Comparison of ENCODE assay signal across 12 mouse cellular contexts in the genomic region with DNA sequence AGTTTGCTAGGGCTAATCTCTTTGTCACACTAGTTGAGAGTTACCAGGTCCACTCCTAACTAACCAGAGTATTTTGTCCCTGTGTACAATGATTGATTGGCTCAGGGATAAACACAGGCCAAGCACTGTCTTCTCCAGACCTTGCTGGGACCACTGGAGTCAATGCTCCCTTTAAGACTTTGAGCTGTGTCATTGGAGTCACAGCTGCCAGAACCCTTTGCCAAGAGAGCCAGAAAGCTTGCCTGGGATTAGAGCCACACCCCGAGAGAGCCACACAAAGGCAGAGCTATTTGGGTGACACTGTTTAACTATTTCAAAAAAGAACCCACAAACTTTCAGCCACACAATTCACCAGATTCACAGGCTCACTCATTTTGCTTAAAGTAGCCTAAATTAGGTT. TPM values are rescaled to one million over a fixed set of nuclear protein-coding genes. Genes with fewer than 3 reads are reported as not detected.
A peak's percentile ranks its signal among the peaks of the same experiment; 100 is the strongest.
DNase-seq lines count a peak whose midpoint lies in the region; ATAC-seq and TF ChIP-seq lines count a peak whose summit lies in the region.
"Had no signal": no experiment of that assay in that cellular context is flagged by ENCODE, and none has a peak within 500 bp of the region (broad histone marks: within the 10 kb centered on the region; RNA-seq: fewer than 3 reads in every experiment).

No protein-coding gene starts in this region.

- TF ChIP-seq CTCF in left cerebral cortex, adult 2 months (IDR thresholded peaks at IDR 0.05) = no peak

- no peaks in the 10 kb centered on the region for H3K9me3 ChIP-seq in embryonic facial prominence, embryonic 14.5 days (ENCODE audit: control insufficient read depth, low read length)
- no peaks in the 10 kb centered on the region for H3K9me3 ChIP-seq in embryonic facial prominence, embryonic 10.5 days
- H3K9me3 ChIP-seq in kidney, embryonic 15.5 days (replicated peaks) = no peaks in the 10 kb centered on the region
- H3K9me3 ChIP-seq: heart, embryonic 13.5 days had no signal

- WGBS in embryonic facial prominence, embryonic 14.5 days = 35% methylated on average over 1 of the region's 1 CpGs
- WGBS in embryonic facial prominence, embryonic 10.5 days = 42% methylated on average over 1 of the region's 1 CpGs
- 71% methylated on average over 1 of the region's 1 CpGs for WGBS in kidney, embryonic 15.5 days

- no peaks in the 10 kb centered on the region for H3K27me3 ChIP-seq in embryonic facial prominence, embryonic 14.5 days (replicated peaks; ENCODE audit: control insufficient read depth, insufficient read depth, low read length)
- H3K27me3 ChIP-seq in embryonic facial prominence, embryonic 10.5 days (replicated peaks; ENCODE audit: low read depth, poor library complexity, severe bottlenecking) = no peaks in the 10 kb centered on the region
- H3K27me3 ChIP-seq in kidney, embryonic 15.5 days = no peaks in the 10 kb centered on the region
- H3K27me3 ChIP-seq: heart, embryonic 13.5 days had no signal

- no peak overlapping the region for H3K27ac ChIP-seq in embryonic facial prominence, embryonic 14.5 days (replicated peaks; ENCODE audit: low read depth, low read length)
- no peak overlapping the region for H3K27ac ChIP-seq in embryonic facial prominence, embryonic 10.5 days (replicated peaks)
- H3K27ac ChIP-seq in left cerebral cortex, adult 2 months = no peak overlapping the region
- no peak overlapping the region for H3K27ac ChIP-seq in kidney, embryonic 15.5 days
- H3K27ac ChIP-seq: heart, embryonic 13.5 days had no signal

- H3K4me3 ChIP-seq in embryonic facial prominence, embryonic 14.5 days (ENCODE audit: low read depth, low read length) = no peak overlapping the region
- no peak overlapping the region for H3K4me3 ChIP-seq in embryonic facial prominence, embryonic 10.5 days
- no peak overlapping the region for H3K4me3 ChIP-seq in left cerebral cortex, adult 2 months
- H3K4me3 ChIP-seq in kidney, embryonic 15.5 days (replicated peaks) = no peak overlapping the region
- H3K4me3 ChIP-seq: heart, embryonic 13.5 days had no signal

- intact Hi-C loops in left cerebral cortex, postnatal 4 days (cut with DNase I) = loop anchor here (10.0 kb wide), 1 partner anchor 102 kb away; the partner anchor contains the start of gene Psme4
- intact Hi-C loops in left cerebral cortex, adult 2 months (cut with DNase I) = loop anchor here (10.0 kb wide), 2 partner anchors 242 to 572 kb away; no protein-coding TSS in a partner anchor

- no peak overlapping the region for H3K9ac ChIP-seq in embryonic facial prominence, embryonic 14.5 days (ENCODE audit: low read depth, low read length)
- H3K9ac ChIP-seq in kidney, embryonic 15.5 days = no peak overlapping the region
- H3K9ac ChIP-seq: heart, embryonic 13.5 days had no signal

- H3K4me2 ChIP-seq in embryonic facial prominence, embryonic 14.5 days (ENCODE audit: low read depth, low read length) = no peak overlapping the region
- no peak overlapping the region for H3K4me2 ChIP-seq in kidney, embryonic 15.5 days
- H3K4me2 ChIP-seq: heart, embryonic 13.5 days had no signal

- DNase-seq in embryonic facial prominence, embryonic 14.5 days (ENCODE audit: low spot score) = peak; percentile 16
- no peak for DNase-seq in embryonic facial prominence, embryonic 10.5 days (ENCODE audit: low spot score)
- peak; percentile 13 for DNase-seq in left cerebral cortex, postnatal 4 days
- DNase-seq in left cerebral cortex, adult 9 months (ENCODE audit: low spot score in 2 of 2) = no peak
- peak; percentile 57 for DNase-seq in gastrocnemius, adult 18-20 months (ENCODE audit: low spot score)
- peak; percentile 40 for DNase-seq in lung, postnatal 36 days
- DNase-seq in left cerebral cortex, adult 2 months (ENCODE audit: extremely low spot score in 1 of 2, low spot score in 2 of 2) = no peak
- DNase-seq: kidney, adult 11 months; thymus, postnatal 36 days had no signal

- no peaks in the 10 kb centered on the region for H3K36me3 ChIP-seq in embryonic facial prominence, embryonic 14.5 days (ENCODE audit: control insufficient read depth, insufficient read depth, low read length)
- no peaks in the 10 kb centered on the region for H3K36me3 ChIP-seq in embryonic facial prominence, embryonic 10.5 days (replicated peaks)
- H3K36me3 ChIP-seq in kidney, embryonic 15.5 days = no peaks in the 10 kb centered on the region
- H3K36me3 ChIP-seq: heart, embryonic 13.5 days had no signal

- no peaks in the 10 kb centered on the region for H3K4me1 ChIP-seq in embryonic facial prominence, embryonic 14.5 days (ENCODE audit: control insufficient read depth, insufficient read depth, low read length)
- no peaks in the 10 kb centered on the region for H3K4me1 ChIP-seq in embryonic facial prominence, embryonic 10.5 days
- H3K4me1 ChIP-seq in kidney, embryonic 15.5 days = no peaks in the 10 kb centered on the region

- ATAC-seq in embryonic facial prominence, embryonic 14.5 days (ENCODE audit: low read depth) = 0 out of 2 replicates have a peak, but pooled peaks have one; percentile 18
- no peak for ATAC-seq in kidney, embryonic 15.5 days (replicated peaks; ENCODE audit: low FRiP score)
- ATAC-seq: midbrain, embryonic 16.5 days had no signal

RNA-seq across cellular contexts. Expression of gene Acyp2, which starts 23.3 kb away (rescaled TPM):
- 13.4 and 16.7 TPM in 2 replicates for polyA plus RNA-seq in embryonic facial prominence, embryonic 14.5 days (2014; fragmentation: Nextera tagmentation; extraction: Ambion mirVana)
- 5.1 and 5.3 TPM in 2 replicates for polyA plus RNA-seq in embryonic facial prominence, embryonic 10.5 days (2016; fragmentation: Nextera tagmentation; extraction: Ambion mirVana)
- 10 to 100 TPM in 1 of 2 experiments, 1 to 10 TPM in 1; 8.6 to 11.1 TPM for total RNA-seq in left cerebral cortex, postnatal 4 days (2021)
- 100 to 1,000 TPM; 139 to 144 TPM for total RNA-seq in gastrocnemius, adult 18-20 months (2021)
- 10 to 100 TPM; 22.8 to 27.1 TPM for total RNA-seq in left cerebral cortex, adult 2 months (2021)
- polyA plus RNA-seq in kidney, embryonic 15.5 days (2015; fragmentation: Nextera tagmentation; extraction: Ambion mirVana) = 22.4 and 23.1 TPM in 2 replicates

Comparison
In these comparisons a context has a peak if more than half of its experiments do, and no peak if none do; other contexts are left out.
1. DNase-seq: peak in embryonic facial prominence, embryonic 14.5 days (single experiment), left cerebral cortex, postnatal 4 days (single experiment), gastrocnemius, adult 18-20 months (single experiment) and lung, postnatal 36 days (single experiment); none in embryonic facial prominence, embryonic 10.5 days (single experiment), left cerebral cortex, adult 9 months (0 of 2) and left cerebral cortex, adult 2 months (0 of 2).
2. RNA of gene Acyp2, which starts 23.3 kb away (total RNA-seq): 139 to 144 TPM in gastrocnemius, adult 18-20 months; 22.8 to 27.1 TPM in left cerebral cortex, adult 2 months and 8.6 to 11.1 TPM in left cerebral cortex, postnatal 4 days; every median in the first group is over 4 times any median in the second.